Mouse (Mus musculus): ENCODE measurements around the gene Cdk14. TPM values are rescaled to one million over a fixed set of nuclear protein-coding genes. Genes with fewer than 3 reads are reported as not detected.

Gene Cdk14
- polyA plus RNA-seq, 1 experiment from 2014 or later = 19.2 TPM

GRCm38 (mm10) chr5:5305286-5305685 is 114.8 kb downstream of the Cdk14 start:
- Histone ChIP-seq H3K4me3 (no peak overlapping the region), H3K4me1 (no peaks in the 10 kb centered on the region), H3K27me3 (no peaks in the 10 kb centered on the region), H3K36me3 (no peaks in the 10 kb centered on the region), H3K27ac (no peak overlapping the region), H3K9ac (no peak overlapping the region), H3K9me3 (no peaks in the 10 kb centered on the region), H3K4me2 (no peak overlapping the region)
- no peak for ATAC-seq (ENCODE audit: insufficient number of reproducible peaks, low FRiP score, low TSS enrichment, low read depth)
- WGBS = 90% methylated on average over 2 of the region's 2 CpGs

- no peaks in the 10 kb centered on the region for H3K9me3 ChIP-seq
- 90% methylated on average over 8 of the region's 8 CpGs for WGBS
- no peak overlapping the region for H3K9ac ChIP-seq
- no peaks in the 10 kb centered on the region for H3K27me3 ChIP-seq
- no peaks in the 10 kb centered on the region for H3K4me1 ChIP-seq
- H3K36me3 ChIP-seq = no peaks in the 10 kb centered on the region
- H3K4me2 ChIP-seq = no peak overlapping the region
- H3K27ac ChIP-seq = no peak overlapping the region
- no peak overlapping the region for H3K4me3 ChIP-seq
- no peak for ATAC-seq (ENCODE audit: insufficient number of reproducible peaks, low FRiP score, low TSS enrichment, low read depth)
These were observed 116.9 kb downstream of the Cdk14 start for GRCm38 (mm10) chr5:5303102-5303670.

DNA sequence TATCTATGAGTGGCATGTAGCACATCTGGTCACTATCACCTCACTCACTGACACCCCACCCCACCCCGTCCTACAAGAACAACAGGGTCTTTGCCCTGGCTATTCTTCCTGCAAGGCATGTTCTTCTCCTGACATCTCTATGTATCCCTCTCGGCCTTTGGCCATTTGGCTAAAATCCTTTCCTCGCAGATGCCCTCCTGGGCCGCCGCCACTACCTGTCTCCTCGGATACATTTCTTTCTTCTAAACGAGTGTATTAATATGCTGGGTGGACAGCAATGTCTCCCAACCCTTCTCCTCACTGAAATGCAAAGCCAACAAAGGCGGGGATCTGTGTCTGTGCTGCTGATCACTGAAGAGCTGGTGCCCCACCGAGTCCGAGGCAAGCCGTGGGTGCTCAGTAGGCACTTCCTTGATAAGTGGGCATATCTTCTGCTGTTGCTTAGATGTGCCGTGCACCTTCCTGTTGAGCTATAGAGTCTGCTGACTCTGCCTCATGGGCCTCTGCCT is 118.5 kb downstream of the Cdk14 start:
- no peak overlapping the region for H3K9ac ChIP-seq
- H3K36me3 ChIP-seq = no peaks in the 10 kb centered on the region
- WGBS = 81% methylated on average over 12 of the region's 12 CpGs
- H3K4me3 ChIP-seq = no peak overlapping the region
- H3K4me2 ChIP-seq = no peak overlapping the region
- H3K4me1 ChIP-seq = no peaks in the 10 kb centered on the region
- no peak overlapping the region for H3K27ac ChIP-seq
- H3K9me3 ChIP-seq = no peaks in the 10 kb centered on the region
- ATAC-seq (ENCODE audit: insufficient number of reproducible peaks, low FRiP score, low TSS enrichment, low read depth) = no peak
- no peaks in the 10 kb centered on the region for H3K27me3 ChIP-seq

- Histone ChIP-seq H3K27me3 (no peaks in the 10 kb centered on the region), H3K4me1 (no peaks in the 10 kb centered on the region), H3K4me3 (no peak overlapping the region), H3K36me3 (no peaks in the 10 kb centered on the region), H3K9ac (no peak overlapping the region), H3K9me3 (no peaks in the 10 kb centered on the region), H3K4me2 (no peak overlapping the region), H3K27ac (no peak overlapping the region)
- no peak for ATAC-seq (ENCODE audit: insufficient number of reproducible peaks, low FRiP score, low TSS enrichment, low read depth)
- 75% methylated on average over 2 of the region's 2 CpGs for WGBS
These were observed 119.1 kb downstream of the Cdk14 start for GRCm38 (mm10) chr5:5300998-5301397.

DNA sequence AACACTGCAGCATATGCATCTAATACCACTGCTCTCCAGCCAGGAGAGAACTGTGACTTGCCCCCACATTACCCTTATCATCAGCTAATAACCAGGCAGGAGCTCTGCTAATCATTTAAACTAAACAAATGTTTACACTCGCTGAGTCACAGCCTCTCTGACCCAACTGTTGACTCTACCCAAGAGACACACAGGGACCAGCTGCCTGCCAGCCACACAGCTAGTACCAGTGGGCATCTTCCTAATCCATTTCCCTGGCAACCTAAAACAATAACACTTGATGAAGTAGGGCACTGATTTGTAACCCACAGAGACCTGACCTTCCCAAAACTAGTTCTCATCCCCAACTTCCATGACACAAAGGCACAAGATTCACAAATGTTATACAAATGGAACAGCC is 119.8 kb downstream of the Cdk14 start:
- no peaks in the 10 kb centered on the region for H3K9me3 ChIP-seq
- no peak overlapping the region for H3K9ac ChIP-seq
- H3K27me3 ChIP-seq = no peaks in the 10 kb centered on the region
- ATAC-seq (ENCODE audit: insufficient number of reproducible peaks, low FRiP score, low TSS enrichment, low read depth) = no peak
- H3K4me2 ChIP-seq = no peak overlapping the region
- 61% methylated on average over 1 of the region's 1 CpGs for WGBS
- H3K4me3 ChIP-seq = no peak overlapping the region
- no peak overlapping the region for H3K27ac ChIP-seq
- no peaks in the 10 kb centered on the region for H3K36me3 ChIP-seq
- H3K4me1 ChIP-seq = no peaks in the 10 kb centered on the region

GRCm38 (mm10) chr5:5297222-5297621 is 122.9 kb downstream of the Cdk14 start:
- Histone ChIP-seq H3K36me3 (no peaks in the 10 kb centered on the region), H3K9me3 (no peaks in the 10 kb centered on the region), H3K4me3 (no peak overlapping the region), H3K27me3 (no peaks in the 10 kb centered on the region), H3K4me2 (no peak overlapping the region), H3K27ac (no peak overlapping the region), H3K4me1 (no peaks in the 10 kb centered on the region), H3K9ac (no peak overlapping the region)
- 86% methylated on average over 7 of the region's 7 CpGs for WGBS
- no peak for ATAC-seq (ENCODE audit: insufficient number of reproducible peaks, low FRiP score, low TSS enrichment, low read depth)

DNA sequence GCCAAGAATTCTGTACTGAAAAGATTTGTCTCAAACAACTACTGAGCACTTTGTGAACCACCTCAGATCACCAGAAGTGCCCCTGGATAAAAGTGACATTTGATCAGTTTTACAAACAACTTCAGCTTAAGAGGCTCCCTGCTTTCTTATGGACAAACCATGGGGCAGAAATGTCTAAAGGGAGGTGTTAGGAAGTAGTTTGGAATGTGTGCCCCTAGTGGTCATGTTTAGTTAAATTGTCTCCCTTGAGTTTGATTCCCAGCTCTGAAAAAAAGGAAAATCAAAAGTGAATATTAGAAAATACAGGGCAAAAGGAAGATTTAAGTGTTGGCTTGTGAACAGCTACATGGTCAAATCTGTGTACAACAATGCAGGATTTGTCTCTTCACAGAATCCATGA is 123.3 kb downstream of the Cdk14 start:
- no peaks in the 10 kb centered on the region for H3K27me3 ChIP-seq
- no peak overlapping the region for H3K4me2 ChIP-seq
- H3K9ac ChIP-seq = no peak overlapping the region
- no peak overlapping the region for H3K27ac ChIP-seq
- no peaks in the 10 kb centered on the region for H3K36me3 ChIP-seq
- H3K4me1 ChIP-seq = no peaks in the 10 kb centered on the region
- ATAC-seq (ENCODE audit: insufficient number of reproducible peaks, low FRiP score, low TSS enrichment, low read depth) = no peak
- no peak overlapping the region for H3K4me3 ChIP-seq
- H3K9me3 ChIP-seq = no peaks in the 10 kb centered on the region

DNA sequence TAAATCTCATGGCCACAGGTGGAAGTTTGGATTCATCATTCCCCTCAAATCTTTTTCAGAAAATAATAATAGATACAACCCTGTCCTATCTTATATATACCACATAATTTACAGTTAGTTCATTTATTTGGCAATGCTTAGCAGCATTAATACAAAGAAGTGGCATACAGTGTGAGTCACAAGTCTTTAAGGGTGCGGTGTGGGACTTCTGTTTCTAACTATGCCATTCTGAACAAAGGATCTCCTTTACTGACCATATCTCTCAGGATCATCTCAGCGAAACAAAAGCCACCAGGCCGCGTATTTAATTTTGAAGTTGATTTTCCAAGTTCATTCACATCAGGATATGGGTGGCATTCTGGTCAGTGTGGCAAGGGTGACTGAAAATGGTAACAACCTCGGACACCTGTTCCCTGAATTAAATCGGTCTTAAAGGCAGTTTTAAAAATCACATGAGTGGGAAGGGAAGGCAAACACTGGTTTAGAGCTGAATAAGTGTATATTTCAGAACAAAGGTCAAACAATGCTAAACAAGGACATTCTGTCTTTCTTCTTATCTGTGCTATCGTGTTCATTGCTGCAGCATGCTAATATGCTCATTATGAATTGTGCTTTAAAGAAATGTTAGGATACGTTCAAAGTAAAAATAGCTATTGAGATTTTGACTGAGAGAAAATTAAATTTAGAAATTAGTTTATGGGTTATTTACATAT is 127.1 kb downstream of the Cdk14 start:
- ATAC-seq (ENCODE audit: insufficient number of reproducible peaks, low FRiP score, low TSS enrichment, low read depth) = no peak
- Histone ChIP-seq H3K27me3 (no peaks in the 10 kb centered on the region), H3K4me3 (no peak overlapping the region), H3K4me1 (no peaks in the 10 kb centered on the region), H3K9me3 (no peaks in the 10 kb centered on the region), H3K9ac (no peak overlapping the region), H3K4me2 (no peak overlapping the region), H3K36me3 (no peaks in the 10 kb centered on the region), H3K27ac (no peak overlapping the region)
- WGBS = 88% methylated on average over 8 of the region's 8 CpGs

DNA sequence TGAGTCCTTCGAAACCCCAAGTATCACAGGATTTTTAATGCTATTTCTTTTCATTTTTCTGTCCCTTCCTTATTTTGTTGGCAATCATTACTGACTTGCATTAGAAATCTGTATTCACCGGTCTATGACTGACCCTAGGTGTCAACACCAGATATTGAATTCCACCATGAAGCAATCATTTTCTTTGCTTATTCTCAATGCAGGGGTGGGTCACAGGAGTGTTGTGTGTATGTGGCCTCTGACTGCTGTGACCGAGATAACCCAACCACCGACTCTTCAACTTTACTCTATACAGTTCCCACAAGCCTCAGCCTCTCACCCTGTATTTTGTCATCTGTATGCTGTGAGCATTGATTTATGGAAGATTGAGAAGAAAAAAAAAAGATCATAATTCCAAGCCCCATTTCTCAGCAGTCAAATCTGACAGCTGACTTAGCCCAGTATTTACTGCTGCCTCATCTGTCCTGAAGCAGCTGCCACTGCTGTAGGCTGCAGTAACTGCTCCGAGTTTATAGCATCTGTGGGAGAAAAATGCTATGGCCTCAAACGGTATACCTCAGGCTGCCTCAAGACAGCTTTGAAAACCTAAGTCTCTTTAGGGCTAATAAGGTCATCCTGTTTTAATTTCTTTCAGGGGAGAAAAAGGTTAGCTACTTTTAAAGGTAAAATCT is 128.7 kb downstream of the Cdk14 start:
- H3K4me2 ChIP-seq = no peak overlapping the region
- ATAC-seq (ENCODE audit: insufficient number of reproducible peaks, low FRiP score, low TSS enrichment, low read depth) = no peak
- H3K27me3 ChIP-seq = no peaks in the 10 kb centered on the region
- no peak overlapping the region for H3K4me3 ChIP-seq
- no peaks in the 10 kb centered on the region for H3K4me1 ChIP-seq
- H3K27ac ChIP-seq = no peak overlapping the region
- H3K9ac ChIP-seq = no peak overlapping the region
- H3K36me3 ChIP-seq = no peaks in the 10 kb centered on the region
- WGBS = 50% methylated on average over 6 of the region's 6 CpGs
- no peaks in the 10 kb centered on the region for H3K9me3 ChIP-seq

DNA sequence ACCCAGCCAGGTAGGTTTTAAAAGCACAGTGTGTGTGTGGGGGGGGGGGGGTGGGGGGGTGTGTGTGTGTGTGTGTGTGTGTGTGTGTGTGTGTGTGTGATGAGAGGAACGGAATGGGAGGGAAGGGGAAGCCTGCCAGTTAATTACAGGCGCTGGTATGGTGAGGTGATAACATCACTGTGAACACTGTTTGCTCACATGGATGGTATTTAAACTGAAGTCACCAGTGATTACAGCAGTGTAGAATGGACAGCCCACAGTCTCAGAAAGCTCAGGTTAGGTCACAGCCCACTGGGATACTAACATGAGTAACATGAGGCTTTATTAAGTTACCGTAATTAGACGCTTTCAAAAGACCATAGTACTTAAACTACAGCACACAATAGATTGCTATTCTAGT is 129.4 kb downstream of the Cdk14 start:
- Histone ChIP-seq H3K9ac (no peak overlapping the region), H3K27me3 (no peaks in the 10 kb centered on the region), H3K27ac (no peak overlapping the region), H3K9me3 (no peaks in the 10 kb centered on the region), H3K4me2 (no peak overlapping the region), H3K4me3 (no peak overlapping the region), H3K36me3 (no peaks in the 10 kb centered on the region), H3K4me1 (no peaks in the 10 kb centered on the region)
- no peak for ATAC-seq (ENCODE audit: insufficient number of reproducible peaks, low FRiP score, low TSS enrichment, low read depth)
- 50% methylated on average over 4 of the region's 4 CpGs for WGBS

DNA sequence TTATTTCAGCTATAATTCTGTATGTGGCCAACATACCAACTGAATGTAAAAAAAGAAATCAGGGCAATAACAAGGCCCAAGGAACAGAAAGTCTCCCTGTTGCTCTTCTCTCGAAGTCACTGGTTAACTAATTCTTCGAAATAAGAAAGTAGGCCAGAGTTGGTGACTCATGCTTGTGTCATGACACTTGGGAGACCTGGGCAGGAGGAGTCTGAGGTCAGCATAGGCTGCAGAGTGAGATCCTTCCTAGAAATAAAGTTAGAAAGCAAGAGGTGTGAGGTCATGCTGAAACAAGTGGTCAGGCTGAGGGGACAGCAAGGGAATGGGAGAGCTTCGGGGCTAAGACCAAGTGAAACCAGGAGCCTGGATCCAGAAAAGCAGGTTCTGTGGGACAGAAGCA is 134.2 kb downstream of the Cdk14 start:
- Histone ChIP-seq H3K27ac (no peak overlapping the region), H3K27me3 (no peaks in the 10 kb centered on the region), H3K4me3 (no peak overlapping the region), H3K4me1 (no peaks in the 10 kb centered on the region), H3K9ac (no peak overlapping the region), H3K9me3 (no peaks in the 10 kb centered on the region), H3K4me2 (no peak overlapping the region), H3K36me3 (no peaks in the 10 kb centered on the region)
- 74% methylated on average over 3 of the region's 3 CpGs for WGBS
- no peak for ATAC-seq (ENCODE audit: insufficient number of reproducible peaks, low FRiP score, low TSS enrichment, low read depth)

- ATAC-seq (ENCODE audit: insufficient number of reproducible peaks, low FRiP score, low TSS enrichment, low read depth) = no peak
These were observed 135.6 kb downstream of the Cdk14 start for GRCm38 (mm10) chr5:5284531-5284930.

More at GRCm38 (mm10) chr5:5284531-5284930, 135.6 kb downstream of the Cdk14 start:
- Histone ChIP-seq H3K27me3 (no peaks in the 10 kb centered on the region), H3K4me1 (no peaks in the 10 kb centered on the region), H3K9ac (no peak overlapping the region), H3K36me3 (no peaks in the 10 kb centered on the region), H3K9me3 (no peaks in the 10 kb centered on the region), H3K27ac (no peak overlapping the region), H3K4me3 (no peak overlapping the region), H3K4me2 (no peak overlapping the region)
- WGBS = 80% methylated on average over 5 of the region's 5 CpGs

All from limb, embryonic 15.5 days (tissue).